Mouse (Mus musculus): ENCODE measurements at regions not wholly inside any gene's neighbourhood (a gene's known extent, or its start where the extent isn't known, plus 50 kb on each side); places are given as distances from the start of the nearest gene placed in this dataset.

GRCm38 (mm10) chr10:118618766-118619600 lies 178.1 kb downstream of the Ifng start:
- TF ChIP-seq CTCF (IDR thresholded peaks at IDR 0.05; ENCODE audit: borderline replicate concordance, control insufficient read depth, extremely low read depth, insufficient read depth, low read length, poor library complexity) (no peak), POLR2A (IDR thresholded peaks at IDR 0.05; ENCODE audit: control insufficient read depth, extremely low read depth, insufficient read depth, low read length, poor library complexity) (no peak)
- Histone ChIP-seq H3K36me3 (ENCODE audit: control insufficient read depth, insufficient read depth, low read length) (no peaks in the 10 kb centered on the region), H3K4me3 (ENCODE audit: control insufficient read depth, insufficient read depth, low read length) (no peak overlapping the region), H3K27me3 (ENCODE audit: control insufficient read depth, insufficient read depth, low read length) (no peaks in the 10 kb centered on the region), H3K4me1 (replicated peaks; ENCODE audit: control insufficient read depth, insufficient read depth, low read length) (no peaks in the 10 kb centered on the region), H3K27ac (ENCODE audit: control insufficient read depth, insufficient read depth, low read length) (no peak overlapping the region)
- DNase-seq = no peak
- WGBS = 98% methylated on average over 10 of the region's 10 CpGs

- Histone ChIP-seq H3K27me3 (ENCODE audit: control insufficient read depth, insufficient read depth, low read length) (no peaks in the 10 kb centered on the region), H3K36me3 (ENCODE audit: control insufficient read depth, insufficient read depth, low read length) (no peaks in the 10 kb centered on the region), H3K27ac (ENCODE audit: control insufficient read depth, insufficient read depth, low read length) (no peak overlapping the region), H3K4me3 (ENCODE audit: control insufficient read depth, insufficient read depth, low read length) (no peak overlapping the region), H3K4me1 (replicated peaks; ENCODE audit: control insufficient read depth, insufficient read depth, low read length) (no peaks in the 10 kb centered on the region)
- DNase-seq = no peak
- WGBS = 100% methylated on average over 1 of the region's 1 CpGs
- TF ChIP-seq POLR2A (IDR thresholded peaks at IDR 0.05; ENCODE audit: control insufficient read depth, extremely low read depth, insufficient read depth, low read length, poor library complexity) (no peak), CTCF (IDR thresholded peaks at IDR 0.05; ENCODE audit: borderline replicate concordance, control insufficient read depth, extremely low read depth, insufficient read depth, low read length, poor library complexity) (no peak)
These were observed 178.8 kb downstream of the Ifng start for GRCm38 (mm10) chr10:118619601-118620000.

GRCm38 (mm10) chr10:118620611-118621010 lies 179.8 kb downstream of the Ifng start:
- Histone ChIP-seq H3K4me3 (ENCODE audit: control insufficient read depth, insufficient read depth, low read length) (no peak overlapping the region), H3K4me1 (replicated peaks; ENCODE audit: control insufficient read depth, insufficient read depth, low read length) (no peaks in the 10 kb centered on the region), H3K36me3 (ENCODE audit: control insufficient read depth, insufficient read depth, low read length) (no peaks in the 10 kb centered on the region), H3K27ac (ENCODE audit: control insufficient read depth, insufficient read depth, low read length) (no peak overlapping the region), H3K27me3 (ENCODE audit: control insufficient read depth, insufficient read depth, low read length) (no peaks in the 10 kb centered on the region)
- DNase-seq = no peak
- TF ChIP-seq POLR2A (IDR thresholded peaks at IDR 0.05; ENCODE audit: control insufficient read depth, extremely low read depth, insufficient read depth, low read length, poor library complexity) (no peak), CTCF (IDR thresholded peaks at IDR 0.05; ENCODE audit: borderline replicate concordance, control insufficient read depth, extremely low read depth, insufficient read depth, low read length, poor library complexity) (no peak)

- no peak for DNase-seq
- TF ChIP-seq CTCF (IDR thresholded peaks at IDR 0.05; ENCODE audit: borderline replicate concordance, control insufficient read depth, extremely low read depth, insufficient read depth, low read length, poor library complexity) (no peak), POLR2A (IDR thresholded peaks at IDR 0.05; ENCODE audit: control insufficient read depth, extremely low read depth, insufficient read depth, low read length, poor library complexity) (no peak)
- Histone ChIP-seq H3K4me3 (ENCODE audit: control insufficient read depth, insufficient read depth, low read length) (no peak overlapping the region), H3K4me1 (replicated peaks; ENCODE audit: control insufficient read depth, insufficient read depth, low read length) (no peaks in the 10 kb centered on the region), H3K27me3 (ENCODE audit: control insufficient read depth, insufficient read depth, low read length) (no peaks in the 10 kb centered on the region), H3K36me3 (ENCODE audit: control insufficient read depth, insufficient read depth, low read length) (no peaks in the 10 kb centered on the region), H3K27ac (ENCODE audit: control insufficient read depth, insufficient read depth, low read length) (no peak overlapping the region)
- 98% methylated on average over 4 of the region's 4 CpGs for WGBS
These were observed 180.7 kb downstream of the Ifng start for GRCm38 (mm10) chr10:118621546-118621945.

DNA sequence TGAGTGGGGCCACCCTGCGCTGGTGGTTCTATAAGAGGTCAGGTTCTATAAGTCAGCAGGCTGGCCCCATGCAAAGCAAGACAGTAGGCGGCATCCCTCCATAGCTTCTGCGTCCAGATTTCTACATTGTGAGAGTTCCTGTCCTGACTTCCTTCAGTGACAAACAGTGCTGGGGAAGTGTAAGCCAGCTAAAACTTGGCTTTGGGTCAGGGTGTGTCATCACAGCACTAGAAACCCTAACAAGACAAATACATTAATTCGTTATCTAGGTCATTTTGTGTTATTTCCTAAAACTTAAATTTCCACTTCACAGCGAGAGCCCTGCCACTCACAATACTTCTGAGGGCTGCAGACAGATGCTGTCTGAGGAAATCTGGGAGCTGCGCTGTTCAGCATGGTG lies 181.3 kb downstream of the Ifng start:
- no peaks in the 10 kb centered on the region for H3K36me3 ChIP-seq (ENCODE audit: control insufficient read depth, insufficient read depth, low read length)
- no peak overlapping the region for H3K4me3 ChIP-seq (ENCODE audit: control insufficient read depth, insufficient read depth, low read length)
- TF ChIP-seq CTCF (IDR thresholded peaks at IDR 0.05; ENCODE audit: borderline replicate concordance, control insufficient read depth, extremely low read depth, insufficient read depth, low read length, poor library complexity) (no peak), POLR2A (IDR thresholded peaks at IDR 0.05; ENCODE audit: control insufficient read depth, extremely low read depth, insufficient read depth, low read length, poor library complexity) (no peak)
- 90% methylated on average over 6 of the region's 6 CpGs for WGBS
- no peaks in the 10 kb centered on the region for H3K27me3 ChIP-seq (ENCODE audit: control insufficient read depth, insufficient read depth, low read length)
- H3K27ac ChIP-seq (ENCODE audit: control insufficient read depth, insufficient read depth, low read length) = no peak overlapping the region
- H3K4me1 ChIP-seq (replicated peaks; ENCODE audit: control insufficient read depth, insufficient read depth, low read length) = no peaks in the 10 kb centered on the region
- no peak for DNase-seq

GRCm38 (mm10) chr10:118622916-118623315 lies 182.1 kb downstream of the Ifng start:
- Histone ChIP-seq H3K27me3 (ENCODE audit: control insufficient read depth, insufficient read depth, low read length) (no peaks in the 10 kb centered on the region), H3K27ac (ENCODE audit: control insufficient read depth, insufficient read depth, low read length) (no peak overlapping the region), H3K4me1 (replicated peaks; ENCODE audit: control insufficient read depth, insufficient read depth, low read length) (no peaks in the 10 kb centered on the region), H3K4me3 (ENCODE audit: control insufficient read depth, insufficient read depth, low read length) (no peak overlapping the region), H3K36me3 (ENCODE audit: control insufficient read depth, insufficient read depth, low read length) (no peaks in the 10 kb centered on the region)
- WGBS = 97% methylated on average over 2 of the region's 2 CpGs
- DNase-seq = no peak
- TF ChIP-seq CTCF (IDR thresholded peaks at IDR 0.05; ENCODE audit: borderline replicate concordance, control insufficient read depth, extremely low read depth, insufficient read depth, low read length, poor library complexity) (no peak), POLR2A (IDR thresholded peaks at IDR 0.05; ENCODE audit: control insufficient read depth, extremely low read depth, insufficient read depth, low read length, poor library complexity) (no peak)
